ENCODE assay signal across 9 mouse cellular contexts in genomic region chr14:61650291-61650960, GRCm38 (mm10). TPM values are rescaled to one million over a fixed set of nuclear protein-coding genes. Genes with fewer than 3 reads are reported as not detected.
DNase-seq lines count a peak whose midpoint lies in the region; ATAC-seq and TF ChIP-seq lines count a peak whose summit lies in the region.
"Had no signal": no experiment of that assay in that cellular context is flagged by ENCODE, and none has a peak within 500 bp of the region (broad histone marks: within the 10 kb centered on the region; RNA-seq: fewer than 3 reads in every experiment).

No protein-coding gene starts in this region.

- no peaks in the 10 kb centered on the region for H3K27me3 ChIP-seq in heart, embryonic 16.5 days (ENCODE audit: control insufficient read depth, insufficient read depth, low read length)
- H3K27me3 ChIP-seq in liver, embryonic 14.5 days (ENCODE audit: control insufficient read depth, insufficient read depth, low read length): no peaks in the 10 kb centered on the region
- H3K27me3 ChIP-seq: neural tube, embryonic 12.5 days had no signal

- no peaks in the 10 kb centered on the region for H3K36me3 ChIP-seq in heart, embryonic 16.5 days (ENCODE audit: control insufficient read depth, insufficient read depth)
- no peaks in the 10 kb centered on the region for H3K36me3 ChIP-seq in liver, embryonic 14.5 days (replicated peaks; ENCODE audit: control insufficient read depth, insufficient read depth, low read depth)
- H3K36me3 ChIP-seq: neural tube, embryonic 12.5 days had no signal

- TF ChIP-seq POLR2A in brain, embryonic 14.5 days (IDR thresholded peaks at IDR 0.05; ENCODE audit: borderline replicate concordance, extremely low read depth, insufficient read depth, insufficient read length, poor library complexity, severe bottlenecking): no peak

- H3K4me1 ChIP-seq in heart, embryonic 16.5 days (ENCODE audit: control insufficient read depth, insufficient read depth, low read length): peaks cover 14% of the 10 kb centered on the region; the same call in 1 of the 2 replicates
- peaks cover 18 to 28% of the 10 kb centered on the region in 2 experiments for H3K4me1 ChIP-seq in liver, embryonic 14.5 days (replicated peaks; ENCODE audit: control insufficient read depth in 2 of 2, insufficient read depth in 2 of 2, low read length in 1 of 2)
- H3K4me1 ChIP-seq: neural tube, embryonic 12.5 days had no signal

- peak; percentile 75 for TF ChIP-seq CTCF in left cerebral cortex, adult 2 months (IDR thresholded peaks at IDR 0.05)
- TF ChIP-seq CTCF in brain, embryonic 14.5 days (IDR thresholded peaks at IDR 0.05; ENCODE audit: borderline replicate concordance, extremely low read depth, insufficient read depth, insufficient read length): peak; percentile 61
- TF ChIP-seq CTCF in liver, embryonic 14.5 days (IDR thresholded peaks at IDR 0.05; ENCODE audit: low read depth): peak; percentile 57; the same call in 1 of the 2 replicates

- H3K9ac ChIP-seq in heart, embryonic 16.5 days (ENCODE audit: low read length): no peak overlapping the region
- peak overlapping the region; percentile 99 for H3K9ac ChIP-seq in liver, embryonic 14.5 days (replicated peaks)
- H3K9ac ChIP-seq: neural tube, embryonic 12.5 days had no signal

- 35% methylated on average over 9 of the region's 9 CpGs for WGBS in heart, embryonic 16.5 days
- WGBS in liver, embryonic 14.5 days (ENCODE audit: insufficient replicate concordance): 26% methylated on average over 9 of the region's 9 CpGs

- TF ChIP-seq EP300 in liver, embryonic 14.5 days (IDR thresholded peaks at IDR 0.05; ENCODE audit: low read depth): no peak

- peak; percentile 69 for DNase-seq in CD4-positive, CD25-positive, alpha-beta regulatory T cell, adult 2 months (ENCODE audit: low read depth, low spot score)
- DNase-seq in left cerebral cortex, adult 2 months (ENCODE audit: extremely low spot score in 1 of 2, low spot score in 2 of 2): peak; percentile 27 to 40
- DNase-seq in left cerebral cortex, postnatal 36 days (ENCODE audit: low spot score in 2 of 2): no peak
- peak; percentile 79 for DNase-seq in brain, embryonic 14.5 days (ENCODE audit: low read depth)
- peak in 1 of 3 experiments; percentile 56 for DNase-seq in liver, embryonic 14.5 days (ENCODE audit: low read depth in 3 of 3, low spot score in 3 of 3)
- peak; percentile 19 for DNase-seq in skeletal muscle tissue, adult 2 months (ENCODE audit: low read depth, low spot score)

- no peak overlapping the region for H3K4me3 ChIP-seq in left cerebral cortex, adult 2 months
- no peak overlapping the region for H3K4me3 ChIP-seq in heart, embryonic 16.5 days (ENCODE audit: low read length)
- H3K4me3 ChIP-seq in liver, embryonic 14.5 days (ENCODE audit: insufficient read depth in 1 of 2, low read depth in 2 of 2, low read length in 2 of 2): peak overlapping the region in 1 of 2 experiments; percentile 87; a peak in 2 of 4 replicates
- H3K4me3 ChIP-seq: neural tube, embryonic 12.5 days had no signal

- intact Hi-C loops in left cerebral cortex, adult 2 months (cut with DNase I): loop anchor here (2.0 to 10.0 kb wide), 3 partner anchors 600 to 806 kb away; partner anchors contain the start of gene Gucy1b2
- intact Hi-C loops in left cerebral cortex, postnatal 36 days (cut with DNase I): loop anchor here (10.0 kb wide), 1 partner anchor 604 kb away; no protein-coding TSS in a partner anchor

- H3K4me2 ChIP-seq in heart, embryonic 16.5 days (ENCODE audit: low read depth, low read length): no peak overlapping the region
- H3K4me2 ChIP-seq in liver, embryonic 14.5 days (ENCODE audit: low read depth): peak overlapping the region; percentile 71
- H3K4me2 ChIP-seq: neural tube, embryonic 12.5 days had no signal

- peak overlapping the region; percentile 30; the same call in 1 of the 2 replicates for H3K27ac ChIP-seq in left cerebral cortex, adult 2 months
- peak overlapping the region; percentile 12; the same call in 1 of the 2 replicates for H3K27ac ChIP-seq in heart, embryonic 16.5 days (ENCODE audit: low read length)
- peak overlapping the region; percentile 78 for H3K27ac ChIP-seq in liver, embryonic 14.5 days
- H3K27ac ChIP-seq: neural tube, embryonic 12.5 days had no signal

- no peaks in the 10 kb centered on the region for H3K9me3 ChIP-seq in heart, embryonic 16.5 days (replicated peaks; ENCODE audit: control insufficient read depth, low read length)
- no peaks in the 10 kb centered on the region for H3K9me3 ChIP-seq in liver, embryonic 14.5 days (ENCODE audit: control insufficient read depth, low read length)
- H3K9me3 ChIP-seq: neural tube, embryonic 12.5 days had no signal

- no peak for ATAC-seq in CD4-positive, CD25-positive, alpha-beta regulatory T cell, adult 4 months
- ATAC-seq in heart, embryonic 16.5 days (replicated peaks; ENCODE audit: extremely low read depth, insufficient read depth, low FRiP score): no peak
- ATAC-seq in liver, embryonic 14.5 days (ENCODE audit: insufficient read depth): no peak

RNA-seq across cellular contexts. Expression of gene Kcnrg, which starts 43.2 kb away (rescaled TPM):
- 1 to 10 TPM in 1 of 2 experiments, under 1 TPM in 1; 0.52 to 1.0 TPM for polyA plus RNA-seq in CD4-positive, CD25-positive, alpha-beta regulatory T cell, adult 4 months (2017; shearing (Covaris generic))
- total RNA-seq in left cerebral cortex, adult 2 months (2021): under 1 TPM; 0.57 to 0.77 TPM
- 1 to 10 TPM in 1 of 2 experiments, under 1 TPM in 1; 0.64 to 1.1 TPM for total RNA-seq in left cerebral cortex, postnatal 36 days (2021)
- 2.1 and 2.6 TPM in 2 replicates for polyA plus RNA-seq in brain, embryonic 14.5 days (2012; rRNA removed)
- 0.50 and 0.87 TPM in 2 replicates for polyA plus RNA-seq in heart, embryonic 16.5 days (2015; fragmentation: Nextera tagmentation; extraction: Ambion mirVana)
- 0.08 and 0.13 TPM in 2 replicates for polyA plus RNA-seq in liver, embryonic 14.5 days (2012; rRNA removed)
- 0.19 and 0.25 TPM in 2 replicates for polyA plus RNA-seq in liver, embryonic 14.5 days (2014; fragmentation: Nextera tagmentation; extraction: Ambion mirVana)

RNA-seq across cellular contexts. Expression of gene Trim13, which starts 52.4 kb away (rescaled TPM):
- polyA plus RNA-seq in CD4-positive, CD25-positive, alpha-beta regulatory T cell, adult 4 months (2017; shearing (Covaris generic)): 1 to 10 TPM; 8.9 TPM
- 10 to 100 TPM in 1 of 2 experiments, 1 to 10 TPM in 1; 9.6 to 11.3 TPM for total RNA-seq in left cerebral cortex, adult 2 months (2021)
- 10 to 100 TPM; 11.8 to 11.9 TPM for total RNA-seq in left cerebral cortex, postnatal 36 days (2021)
- polyA plus RNA-seq in brain, embryonic 14.5 days (2012; rRNA removed): 27.7 and 32.6 TPM in 2 replicates
- 13.0 and 15.2 TPM in 2 replicates for polyA plus RNA-seq in heart, embryonic 16.5 days (2015; fragmentation: Nextera tagmentation; extraction: Ambion mirVana)
- polyA plus RNA-seq in liver, embryonic 14.5 days (2012; rRNA removed): 1.9 and 2.7 TPM in 2 replicates
- polyA plus RNA-seq in liver, embryonic 14.5 days (2014; fragmentation: Nextera tagmentation; extraction: Ambion mirVana): 4.0 and 4.3 TPM in 2 replicates

Comparison
In these comparisons a context has a peak if more than half of its experiments do, and no peak if none do; other contexts are left out.
1. DNase-seq: peak in CD4-positive, CD25-positive, alpha-beta regulatory T cell, adult 2 months (single experiment), left cerebral cortex, adult 2 months (2 of 2), brain, embryonic 14.5 days (single experiment) and skeletal muscle tissue, adult 2 months (single experiment); none in left cerebral cortex, postnatal 36 days (0 of 2).
2. H3K27ac ChIP-seq: peak in every context shown above with its lines; median percentile 78 in liver, embryonic 14.5 days; 30 in left cerebral cortex, adult 2 months; 12 in heart, embryonic 16.5 days.
3. Peak in every context shown above with its lines, with median percentiles within 50 percentile points of each other: CTCF ChIP-seq.